Mouse (Mus musculus) lung, adult 2 months (tissue): Measurements from ENCODE around the gene Rhoq.

Experiments used
- CTCF ChIP-seq: fragments of 200-500 bp; IDR thresholded peaks from 2 replicates; pipeline ENCODE4 v1.5.1; 2011; ENCODE audit warnings: mild to moderate bottlenecking, low read length, control low read depth; ENCODE audit not compliant: insufficient read depth
- POLR2A ChIP-seq: fragments of 200-500 bp; IDR thresholded peaks from 2 replicates; pipeline ENCODE4 v1.6.1; 2011; ENCODE audit warnings: low read depth, mild to moderate bottlenecking, control low read depth, low read length, borderline replicate concordance; ENCODE audit errors: extremely low read depth

DNA sequence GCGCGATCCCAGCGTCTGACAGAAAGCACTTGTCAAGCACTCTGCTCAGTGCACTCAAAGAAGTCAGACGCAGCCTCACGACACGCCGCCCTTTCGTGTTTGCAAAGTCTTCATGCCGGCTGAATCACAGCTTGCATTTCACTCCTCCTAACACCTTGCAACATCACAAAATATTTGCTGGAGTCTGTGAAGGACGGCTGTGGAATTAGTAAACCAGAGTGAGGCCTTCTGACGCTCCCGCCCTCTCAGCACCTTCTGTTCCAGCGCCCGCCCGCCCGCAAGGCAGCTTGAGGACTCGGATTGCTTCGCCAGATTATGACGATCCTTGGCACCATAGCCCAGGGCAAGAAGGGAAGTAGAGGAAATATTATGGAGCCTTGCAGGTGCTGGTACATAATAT is 78.9 kb downstream of the Rhoq start:
- TF ChIP-seq POLR2A (no peak), CTCF (no peak)
